Mouse (Mus musculus) forebrain, postnatal 0 days (tissue): ENCODE data around the gene Tmem135. TPM values are rescaled to one million over a fixed set of nuclear protein-coding genes. Genes with fewer than 3 reads are reported as not detected.

Experiments
- ATAC-seq: fragments of 200-750 bp; cut with Nextera tagmentation; 2 replicates; pipeline ENCODE4 v1.8.0; 2017; ENCODE audit warnings: mild to moderate bottlenecking, moderate library complexity
- DNase-seq: peaks from one replicate; pipeline ENCODE4 v3.0.0-alpha.2; 2015
- H3K27ac ChIP-seq: fragments of 300-500 bp; sonication (generic); 2 replicates; pipeline ENCODE4 v1.5.1; 2014; ENCODE audit warnings: low read depth, mild to moderate bottlenecking, antibody characterized with exemption, low read length, moderate library complexity, mixed read lengths
- H3K27me3 ChIP-seq: fragments of 300-500 bp; sonication (generic); 2 replicates; pipeline ENCODE4 v1.6.1; 2014; ENCODE audit warnings: mild to moderate bottlenecking, low read length, mixed read lengths; ENCODE audit not compliant: insufficient read depth
- H3K36me3 ChIP-seq: fragments of 300-500 bp; sonication (generic); 2 replicates; pipeline ENCODE4 v1.6.1; 2014; ENCODE audit warnings: mild to moderate bottlenecking, moderate library complexity; ENCODE audit not compliant: insufficient read depth
- H3K4me1 ChIP-seq: fragments of 300-500 bp; sonication (generic); 2 replicates; pipeline ENCODE4 v1.6.1; 2014; ENCODE audit warnings: antibody characterized with exemption; ENCODE audit not compliant: insufficient read depth
- H3K4me2 ChIP-seq: fragments of 300-500 bp; sonication (generic); 2 replicates; pipeline ENCODE4 v1.6.1; 2014; ENCODE audit warnings: low read depth, mild to moderate bottlenecking, moderate library complexity
- H3K4me3 ChIP-seq: fragments of 300-500 bp; sonication (generic); 2 replicates; pipeline ENCODE4 v1.5.1; 2014; ENCODE audit warnings: low read depth, low read length, mixed read lengths
- H3K9ac ChIP-seq: fragments of 300-500 bp; sonication (generic); 2 replicates; pipeline ENCODE4 v1.6.1; 2014; ENCODE audit warnings: mild to moderate bottlenecking
- H3K9me3 ChIP-seq: fragments of 300-500 bp; sonication (generic); 2 replicates; pipeline ENCODE4 v1.6.1; 2016; ENCODE audit warnings: low read length
- CTCF ChIP-seq: sonication (generic); IDR thresholded peaks from 2 replicates; pipeline ENCODE4 v1.5.1; 2016; ENCODE audit warnings: antibody characterized with exemption, control low read depth, low read depth
- WGBS: fragments of 180-500 bp; shearing (Covaris S2); extraction: QIAGEN DNeasy Blood & Tissue Kit; methylation state at CpG from one replicate; pipeline ENCODE4 v1.1.7; 2014; 5-methylcytosine and 5-hydroxymethylcytosine counted together
- polyA plus RNA-seq: library from polyadenylated mRNA; unstranded; fragments of >200 nt; fragmentation: Nextera tagmentation; extraction: Ambion mirVana; gene quantifications from 2 replicates; pipeline ENCODE4 v1.2.1, GENCODE M21; 2015
- total RNA-seq: library from RNA; depleted of rRNA; stranded (reverse); fragments of >200 nt; gene quantifications from 2 replicates; pipeline ENCODE4 v1.2.3, GENCODE M21; 2014

Gene Tmem135
- total and polyA plus RNA-seq, 2 experiments from 2014 or later, result 23.2 to 27.9 TPM

- ATAC-seq, result peak; percentile 58; the same call in 1 of the 2 replicates
- DNase-seq, result peak; percentile 18
- Histone ChIP-seq H3K27me3 (no peaks in the 10 kb centered on the region), H3K9me3 (no peaks in the 10 kb centered on the region), H3K4me3 (no peak overlapping the region), H3K27ac (no peak overlapping the region), H3K36me3 (no peaks in the 10 kb centered on the region), H3K4me1 (no peaks in the 10 kb centered on the region), H3K9ac (no peak overlapping the region), H3K4me2 (no peak overlapping the region)
- 43% methylated on average over 10 of the region's 10 CpGs for WGBS
- no peak for TF ChIP-seq CTCF
Observed at GRCm38 (mm10) chr7:89365135-89365880, 38.7 kb downstream of the Tmem135 start.

- Histone ChIP-seq H3K9me3 (no peaks in the 10 kb centered on the region), H3K27me3 (no peaks in the 10 kb centered on the region), H3K4me1 (no peaks in the 10 kb centered on the region), H3K36me3 (no peaks in the 10 kb centered on the region), H3K4me3 (no peak overlapping the region), H3K27ac (no peak overlapping the region), H3K9ac (no peak overlapping the region), H3K4me2 (no peak overlapping the region)
- no peak for TF ChIP-seq CTCF
- ATAC-seq, result no peak; the same call in 1 of the 2 replicates
- DNase-seq, result no peak
- 81% methylated on average over 5 of the region's 5 CpGs for WGBS
Observed at GRCm38 (mm10) chr7:89363975-89364374, 40.0 kb downstream of the Tmem135 start.

- Histone ChIP-seq H3K9ac (no peak overlapping the region), H3K27me3 (no peaks in the 10 kb centered on the region), H3K9me3 (no peaks in the 10 kb centered on the region), H3K4me3 (no peak overlapping the region), H3K4me2 (no peak overlapping the region), H3K4me1 (no peaks in the 10 kb centered on the region), H3K36me3 (no peaks in the 10 kb centered on the region), H3K27ac (no peak overlapping the region)
- TF ChIP-seq CTCF, result no peak
- WGBS, result 63% methylated on average over 4 of the region's 4 CpGs
- ATAC-seq, result no peak
- no peak for DNase-seq
Observed at GRCm38 (mm10) chr7:89356307-89356706, 47.7 kb downstream of the Tmem135 start.

GRCm38 (mm10) chr7:89355519-89356255, 48.3 kb downstream of the Tmem135 start:
- H3K9ac ChIP-seq, result no peak overlapping the region
- no peak for ATAC-seq
- H3K36me3 ChIP-seq, result no peaks in the 10 kb centered on the region
- H3K27me3 ChIP-seq, result no peaks in the 10 kb centered on the region
- no peak overlapping the region for H3K4me2 ChIP-seq
- no peaks in the 10 kb centered on the region for H3K4me1 ChIP-seq
- no peaks in the 10 kb centered on the region for H3K9me3 ChIP-seq
- H3K4me3 ChIP-seq, result no peak overlapping the region
- no peak for DNase-seq
- 78% methylated on average over 8 of the region's 8 CpGs for WGBS
- no peak for TF ChIP-seq CTCF
- no peak overlapping the region for H3K27ac ChIP-seq

GRCm38 (mm10) chr7:89342021-89342420, 62.0 kb downstream of the Tmem135 start:
- no peak for DNase-seq
- H3K4me2 ChIP-seq, result no peak overlapping the region
- H3K27ac ChIP-seq, result no peak overlapping the region
- peaks cover 6% of the 10 kb centered on the region; the same call in 1 of the 2 replicates for H3K4me1 ChIP-seq
- no peaks in the 10 kb centered on the region for H3K27me3 ChIP-seq
- H3K9ac ChIP-seq, result no peak overlapping the region
- no peak for ATAC-seq
- H3K4me3 ChIP-seq, result no peak overlapping the region
- no peaks in the 10 kb centered on the region for H3K9me3 ChIP-seq
- no peak for TF ChIP-seq CTCF
- no peaks in the 10 kb centered on the region for H3K36me3 ChIP-seq

- no peaks in the 10 kb centered on the region for H3K27me3 ChIP-seq
- no peak overlapping the region for H3K4me3 ChIP-seq
- H3K36me3 ChIP-seq, result no peaks in the 10 kb centered on the region
- H3K4me1 ChIP-seq, result peaks cover 18% of the 10 kb centered on the region
- H3K27ac ChIP-seq, result no peak overlapping the region
- TF ChIP-seq CTCF, result no peak
- H3K4me2 ChIP-seq, result no peak overlapping the region
- ATAC-seq (no peak), DNase-seq (no peak)
- H3K9me3 ChIP-seq, result no peaks in the 10 kb centered on the region
- no peak overlapping the region for H3K9ac ChIP-seq
- WGBS, result 80% methylated on average over 1 of the region's 1 CpGs
Observed at GRCm38 (mm10) chr7:89339808-89340207, 64.2 kb downstream of the Tmem135 start.

- no peaks in the 10 kb centered on the region for H3K9me3 ChIP-seq
- peak; percentile 75 for ATAC-seq
- peak overlapping the region; percentile 88 for H3K9ac ChIP-seq
- no peaks in the 10 kb centered on the region for H3K27me3 ChIP-seq
- H3K27ac ChIP-seq, result peak overlapping the region; percentile 81
- DNase-seq, result no peak
- H3K4me2 ChIP-seq, result peak overlapping the region; percentile 74
- H3K4me1 ChIP-seq, result peaks cover 18% of the 10 kb centered on the region
- TF ChIP-seq CTCF, result no peak
- no peaks in the 10 kb centered on the region for H3K36me3 ChIP-seq
- H3K4me3 ChIP-seq, result peak overlapping the region; percentile 78
Observed at GRCm38 (mm10) chr7:89339142-89339435, 64.9 kb downstream of the Tmem135 start.
